In the genomic region with DNA sequence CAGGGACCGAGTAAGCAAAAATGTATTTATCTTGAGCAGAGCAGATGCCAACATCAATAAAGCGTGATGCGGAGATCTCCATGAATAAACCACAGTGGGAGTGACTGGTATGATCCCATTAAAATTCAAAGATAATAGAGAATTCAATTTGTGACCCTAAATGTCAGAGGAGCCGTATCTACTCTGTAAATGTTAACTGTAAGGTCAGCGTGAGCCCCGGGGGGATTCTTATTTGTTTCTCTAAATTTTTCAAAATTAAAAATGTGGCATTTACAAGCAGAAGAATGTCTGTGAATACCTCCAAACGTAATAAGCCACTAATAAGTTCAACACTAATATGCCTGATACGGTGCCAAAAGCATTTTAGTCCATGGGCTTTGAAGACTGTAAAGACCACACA, we compare ENCODE assay signal across 12 mouse cellular contexts.
"Had no signal": no experiment of that assay in that cellular context is flagged by ENCODE, and none has a peak within 500 bp of the region (broad histone marks: within the 10 kb centered on the region; RNA-seq: fewer than 3 reads in every experiment).

No protein-coding gene starts in this region.

- H3K27ac ChIP-seq: limb, embryonic 12.5 days; liver, embryonic 13.5 days had no signal

- H3K9ac ChIP-seq: limb, embryonic 12.5 days; liver, embryonic 13.5 days; liver, postnatal 0 days had no signal

- H3K9me3 ChIP-seq: limb, embryonic 12.5 days; liver, embryonic 13.5 days had no signal

- H3K4me3 ChIP-seq: limb, embryonic 12.5 days; liver, embryonic 13.5 days had no signal

- H3K27me3 ChIP-seq: limb, embryonic 12.5 days; liver, embryonic 13.5 days had no signal

- ATAC-seq: liver, postnatal 0 days had no signal

- H3K4me1 ChIP-seq: limb, embryonic 12.5 days; liver, embryonic 13.5 days had no signal

- H3K36me3 ChIP-seq: limb, embryonic 12.5 days; liver, embryonic 13.5 days had no signal

- DNase-seq: kidney, adult 18-20 months; layer of hippocampus, adult 9-11 months; layer of hippocampus, postnatal 36 days; liver; liver, embryonic 13.5 days; liver, postnatal 0 days; lung, postnatal 36 days; right cerebral cortex, postnatal 4 days; spleen, adult 18-20 months; thymus, adult 18-20 months; thymus, postnatal 14 days had no signal

- H3K4me2 ChIP-seq: limb, embryonic 12.5 days; liver, embryonic 13.5 days had no signal
